Mouse (Mus musculus) liver, adult (tissue): ENCODE results near the gene Pth2.

Experiments
- GATA4 ChIP-seq: IDR thresholded peaks from 2 replicates; pipeline ENCODE4 v1.6.1; 2014; ENCODE audit warnings: mild to moderate bottlenecking, low read length; ENCODE audit not compliant: insufficient replicate concordance

The Pth2 gene

GRCm38 (mm10) chr7:45202654-45203053 lies 21.9 kb downstream of the Pth2 start:
- no peak for TF ChIP-seq GATA4

- TF ChIP-seq GATA4, result no peak
Measured at GRCm38 (mm10) chr7:45204380-45205143, 23.8 kb downstream of the Pth2 start, which contains the start of gene Ccdc155. Gene Ccdc155, minus strand, starts transcription at chr7:45204892.

- no peak for TF ChIP-seq GATA4
Measured at GRCm38 (mm10) chr7:45208260-45208659, 27.5 kb downstream of the Pth2 start.

- TF ChIP-seq GATA4, result no peak
Measured at GRCm38 (mm10) chr7:45211070-45211469, 30.3 kb downstream of the Pth2 start.

GRCm38 (mm10) chr7:45211851-45212251 lies 31.1 kb downstream of the Pth2 start, which contains the start of gene Dkkl1:
Gene Dkkl1, minus strand, starts transcription at chr7:45212147.
- no peak for TF ChIP-seq GATA4

GRCm38 (mm10) chr7:45212356-45212755 lies 31.6 kb downstream of the Pth2 start:
- TF ChIP-seq GATA4, result no peak

GRCm38 (mm10) chr7:45213708-45214107 lies 32.9 kb downstream of the Pth2 start:
- no peak for TF ChIP-seq GATA4

GRCm38 (mm10) chr7:45215673-45216441 lies 35.1 kb downstream of the Pth2 start, which contains the start of gene Tead2:
Gene Tead2, plus strand, starts transcription at chr7:45215753.
- TF ChIP-seq GATA4, result no peak

GRCm38 (mm10) chr7:45216442-45217183 lies 35.8 kb downstream of the Pth2 start:
- TF ChIP-seq GATA4, result no peak

GRCm38 (mm10) chr7:45221680-45222079 lies 40.9 kb downstream of the Pth2 start:
- no peak for TF ChIP-seq GATA4

GRCm38 (mm10) chr7:45224826-45225225 lies 44.0 kb downstream of the Pth2 start:
- no peak for TF ChIP-seq GATA4

GRCm38 (mm10) chr7:45226421-45226820 lies 45.6 kb downstream of the Pth2 start:
- TF ChIP-seq GATA4, result no peak

- TF ChIP-seq GATA4, result no peak
Measured at GRCm38 (mm10) chr7:45228548-45228947, 47.8 kb downstream of the Pth2 start.

- TF ChIP-seq GATA4, result no peak
Measured at GRCm38 (mm10) chr7:45229046-45229445, 48.3 kb downstream of the Pth2 start.

GRCm38 (mm10) chr7:45229459-45230203 lies 48.8 kb downstream of the Pth2 start:
- no peak for TF ChIP-seq GATA4
